Mouse (Mus musculus) telencephalon, adult 2 months (tissue): Measurements from ENCODE around the gene Aatf.
A peak's percentile ranks its signal among the peaks of the same experiment; 100 is the strongest.

Experiments
- DNase-seq: peaks from one replicate; pipeline ENCODE4 v3.0.0-alpha.2; 2011; ENCODE audit warnings: low read depth, low spot score

Gene Aatf

DNA sequence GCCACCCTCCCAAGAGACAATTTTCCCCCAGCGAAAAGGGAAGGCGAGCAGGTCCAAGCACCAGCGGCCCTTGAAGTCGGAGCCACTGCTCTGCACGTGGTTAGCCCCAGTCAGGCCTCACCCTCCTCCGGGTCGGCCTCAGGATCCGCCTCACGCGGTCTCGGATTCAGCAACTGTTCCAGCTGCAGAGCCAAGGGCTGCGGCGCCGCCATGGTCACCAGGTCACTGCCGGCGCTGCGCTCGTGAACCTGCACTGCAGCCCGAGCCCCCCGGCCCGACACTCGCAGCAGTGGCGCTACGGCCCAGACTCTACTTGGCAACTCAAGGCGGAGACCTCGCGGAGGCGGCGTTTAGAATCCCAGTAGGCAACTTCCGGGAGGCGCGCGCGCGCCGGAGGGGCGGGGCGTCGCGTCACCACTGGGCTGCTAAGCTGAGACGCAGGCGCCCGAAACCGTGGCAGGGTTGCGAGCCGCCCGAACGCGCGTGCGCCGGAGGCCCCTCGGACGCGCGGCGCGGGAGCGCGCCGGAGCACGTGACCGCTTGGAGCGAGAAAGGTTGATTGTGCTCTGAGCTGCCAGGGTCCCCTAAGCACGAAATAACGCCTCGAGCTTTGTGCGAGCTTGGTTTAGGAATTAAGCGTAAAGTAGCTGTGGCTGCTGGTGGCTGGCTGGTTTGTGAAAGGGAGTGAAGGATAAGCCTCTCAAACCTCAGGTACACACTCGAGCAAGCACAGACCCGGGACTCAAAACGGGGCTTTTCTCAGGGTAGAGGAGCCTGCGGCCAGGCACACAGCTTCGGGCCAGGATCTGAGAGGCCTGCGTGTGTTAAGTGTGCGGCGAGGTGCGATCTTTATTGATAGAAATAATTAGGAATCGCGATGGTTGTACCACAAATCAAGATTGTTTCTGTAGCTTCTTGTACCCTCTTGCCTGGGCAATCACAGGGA is at the start of gene Aatf:
Gene Aatf, minus strand, starts transcription at position 352 of the 946 bp plus-strand sequence.
- DNase-seq = peak; percentile 94

DNA sequence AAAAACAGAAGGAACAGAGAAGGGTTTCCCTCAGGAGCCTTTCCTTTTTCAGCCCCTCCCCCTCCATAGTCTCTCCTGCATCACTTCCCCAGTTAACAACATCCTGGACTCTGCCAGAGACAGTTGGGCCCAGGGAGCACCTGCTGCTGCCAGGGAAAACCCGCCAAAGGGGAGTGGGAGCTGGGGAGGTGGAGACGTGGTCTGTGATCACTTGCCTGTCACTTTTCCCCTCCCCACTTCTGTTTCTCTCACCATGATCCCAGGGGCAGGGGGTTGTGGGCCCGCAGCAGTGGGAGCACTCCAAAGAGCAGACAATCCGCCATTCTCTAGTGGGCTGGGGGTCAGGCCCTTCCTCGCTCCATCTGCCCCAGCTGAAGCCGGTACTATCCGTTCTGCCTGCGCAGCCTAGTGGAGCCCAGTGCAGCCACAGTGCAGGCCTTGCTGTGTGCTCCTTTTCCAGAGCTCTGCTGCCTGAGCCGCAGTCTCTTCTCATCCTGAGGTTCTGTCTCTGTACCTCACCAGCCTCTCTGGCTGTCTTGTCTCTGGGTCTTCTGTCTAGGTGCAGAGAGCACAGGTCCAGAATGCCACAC is 49.5 kb upstream of the Aatf start:
- no peak for DNase-seq

DNA sequence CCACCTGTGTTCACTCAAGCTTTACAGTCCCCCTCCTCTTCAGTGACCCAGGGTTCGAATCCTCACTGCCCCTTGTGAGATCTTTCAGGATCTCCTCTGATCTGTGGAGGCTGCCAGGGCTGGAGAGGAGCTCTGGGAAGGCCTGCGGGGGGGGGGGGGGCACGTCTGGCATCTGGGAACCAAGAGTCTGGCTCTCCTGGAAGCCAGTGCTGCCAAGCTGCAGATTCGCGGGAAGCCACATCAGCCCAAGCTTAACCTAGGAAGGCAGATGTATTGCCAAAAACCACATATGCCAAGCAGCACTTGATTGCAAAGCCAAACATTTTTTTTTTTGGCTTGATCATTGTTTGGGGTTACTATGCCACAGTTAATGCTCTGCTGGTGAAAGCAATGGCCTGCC is 48.2 kb upstream of the Aatf start:
- no peak for DNase-seq

- DNase-seq = no peak
These were observed 40.6 kb upstream of the Aatf start for GRCm38 (mm10) chr11:84553821-84554450.

GRCm38 (mm10) chr11:84551296-84551695 is 38.0 kb upstream of the Aatf start:
- DNase-seq = no peak

DNA sequence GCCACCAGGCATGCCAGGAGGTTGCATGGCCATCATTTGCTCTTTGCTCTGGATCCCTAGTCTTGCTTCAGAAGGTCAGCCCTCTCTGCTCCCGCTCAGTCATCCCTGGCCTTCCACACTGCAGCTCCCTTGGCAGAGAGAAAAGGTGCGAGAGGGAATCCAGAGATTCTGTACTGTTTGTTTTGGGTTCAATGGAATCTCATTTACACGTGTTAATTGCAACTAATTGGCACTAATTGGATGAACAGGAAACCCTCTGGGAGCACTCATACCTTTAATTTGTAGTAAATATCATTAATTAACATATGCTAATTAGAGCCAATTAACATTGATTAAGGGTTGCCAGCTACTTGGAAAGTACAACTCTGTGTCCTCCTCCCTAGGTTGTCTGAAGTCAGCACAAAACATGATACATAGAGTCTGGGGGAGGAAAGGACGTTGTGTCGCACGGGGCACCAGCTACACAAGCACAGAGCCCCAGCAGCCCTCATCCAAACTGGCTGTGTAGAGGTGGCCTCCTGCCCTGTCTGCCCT is 36.0 kb upstream of the Aatf start:
- no peak for DNase-seq

DNA sequence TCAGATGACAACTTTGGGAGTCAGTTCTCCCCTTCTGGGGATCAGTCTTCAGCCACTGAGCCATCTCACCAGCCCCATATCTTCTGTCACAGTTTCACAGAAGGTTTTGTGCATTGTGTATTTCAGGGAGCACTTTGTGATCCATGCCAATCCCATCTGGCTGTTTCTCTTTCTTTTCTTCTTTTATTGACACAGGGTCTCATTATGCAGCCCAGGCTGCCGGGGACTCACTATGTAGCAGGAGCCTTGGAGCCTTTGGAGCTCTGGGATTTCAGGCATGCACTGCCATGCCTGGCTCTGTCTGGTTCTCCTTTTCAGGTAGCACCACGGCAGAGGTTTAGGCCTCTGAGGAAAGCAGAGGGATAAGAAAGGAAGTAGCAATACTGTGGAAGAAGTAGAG is 35.0 kb upstream of the Aatf start:
- DNase-seq = no peak

- DNase-seq = no peak
These were observed 26.7 kb upstream of the Aatf start for GRCm38 (mm10) chr11:84539981-84540380.

DNA sequence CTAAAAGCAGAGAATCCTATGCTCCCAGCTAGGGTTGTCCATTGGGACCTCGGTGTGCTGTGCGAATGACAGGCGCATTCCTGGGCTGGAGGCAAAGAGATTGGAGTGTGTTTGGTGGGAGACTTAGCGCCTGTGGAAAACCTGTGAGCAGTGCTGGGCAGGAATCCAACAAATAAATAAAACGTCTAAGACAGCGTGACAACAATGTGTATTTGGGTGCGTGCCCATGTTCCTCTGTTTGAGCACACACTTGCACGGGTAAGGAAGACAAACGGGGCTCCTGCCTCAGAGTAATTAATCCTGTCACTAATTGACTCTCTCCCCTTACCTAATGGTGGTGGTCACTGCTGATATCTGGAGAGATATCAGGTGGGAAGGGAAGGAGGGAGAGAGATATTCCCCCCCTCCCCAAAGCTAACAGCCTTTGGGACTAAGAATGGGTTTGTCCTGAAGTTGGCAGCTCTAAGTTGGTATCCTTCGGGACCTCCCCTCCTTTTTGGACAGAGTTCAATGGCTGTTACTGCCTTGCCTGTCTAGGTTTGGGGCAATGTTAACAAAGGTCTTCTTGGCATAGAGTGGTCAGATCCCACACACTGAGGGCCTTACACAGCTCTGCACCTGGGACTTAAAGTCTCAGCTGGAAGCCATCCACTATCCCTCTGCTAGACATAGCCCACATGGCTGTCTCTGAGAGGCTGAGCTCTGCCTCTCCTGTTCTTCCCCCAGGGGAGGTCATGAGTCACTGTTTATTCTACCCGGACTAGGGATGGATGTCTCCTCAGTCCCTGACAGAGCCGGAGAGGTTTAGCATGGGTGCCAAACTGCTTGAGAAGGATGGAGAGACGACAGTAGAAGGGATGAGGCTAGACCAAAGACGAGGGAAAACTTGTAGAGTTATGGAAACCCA is 16.7 kb upstream of the Aatf start:
- no peak for DNase-seq

GRCm38 (mm10) chr11:84529143-84529755 is 15.9 kb upstream of the Aatf start:
- no peak for DNase-seq

GRCm38 (mm10) chr11:84526976-84527860 is 13.9 kb upstream of the Aatf start:
- no peak for DNase-seq

DNA sequence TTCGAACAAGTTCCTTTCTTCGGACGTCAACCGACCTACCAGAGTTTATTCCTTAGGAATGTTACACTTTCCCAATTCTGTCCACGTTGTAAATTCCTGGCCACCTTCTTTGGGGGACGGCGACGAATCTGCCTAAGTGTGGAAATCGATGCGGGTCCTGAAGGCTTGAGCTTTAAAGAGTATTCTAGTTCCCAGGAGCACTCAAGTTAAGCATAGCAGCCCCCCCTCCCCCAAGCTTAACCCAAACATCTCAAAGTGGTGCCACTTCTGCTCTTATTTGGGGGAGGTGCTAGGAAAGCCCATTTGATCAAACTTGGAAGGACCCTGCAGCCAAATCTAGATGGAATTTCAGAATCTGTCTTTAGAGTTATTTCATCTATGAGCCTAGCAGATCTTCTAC is 13.1 kb upstream of the Aatf start:
- no peak for DNase-seq

DNA sequence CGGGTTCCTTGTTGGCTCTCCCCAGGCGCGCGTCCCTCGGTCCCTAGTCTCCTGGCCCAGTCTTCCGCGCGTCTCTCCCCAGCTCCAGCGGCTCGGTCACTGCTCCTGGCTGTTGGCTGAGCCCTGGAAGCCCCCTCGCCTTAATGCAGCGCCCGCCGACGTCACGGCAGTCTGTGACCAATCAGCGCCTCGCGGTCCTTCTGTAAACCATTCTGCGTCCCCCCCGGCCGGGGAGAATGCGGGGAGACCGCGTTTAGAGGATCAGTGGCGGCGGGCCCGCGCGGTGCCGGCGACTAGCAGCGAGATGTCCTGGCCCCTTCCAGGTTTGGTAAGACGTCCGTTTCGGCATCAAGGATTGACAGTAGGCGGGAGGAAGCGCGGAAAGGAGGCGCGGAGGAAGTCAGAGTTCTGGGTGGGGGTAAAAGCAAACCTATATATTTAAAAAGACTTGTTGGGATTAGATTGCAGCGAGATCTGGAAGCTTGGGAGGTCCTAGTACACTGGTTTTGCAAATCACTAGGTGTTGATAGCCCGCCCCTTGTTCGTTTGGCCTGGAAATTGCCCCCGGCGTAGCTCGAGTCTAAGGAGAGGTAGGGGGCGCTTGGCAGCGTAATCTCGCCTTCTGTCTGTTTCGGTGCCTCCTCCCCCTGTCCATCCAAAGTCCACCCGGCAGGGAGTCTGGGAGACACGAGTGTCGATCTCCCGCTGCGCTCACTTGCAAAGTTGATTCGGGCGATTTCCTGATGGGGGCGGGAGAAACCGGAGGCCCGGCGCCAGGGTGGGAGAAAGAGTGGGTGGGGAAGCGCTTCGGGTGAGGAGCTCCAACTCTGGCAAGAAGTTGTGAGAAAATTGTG is 12.3 kb upstream of the Aatf start, which contains the start of gene Lhx1:
Gene Lhx1, minus strand, starts transcription at position 115 of the 854 bp plus-strand sequence.
- DNase-seq = no peak

DNA sequence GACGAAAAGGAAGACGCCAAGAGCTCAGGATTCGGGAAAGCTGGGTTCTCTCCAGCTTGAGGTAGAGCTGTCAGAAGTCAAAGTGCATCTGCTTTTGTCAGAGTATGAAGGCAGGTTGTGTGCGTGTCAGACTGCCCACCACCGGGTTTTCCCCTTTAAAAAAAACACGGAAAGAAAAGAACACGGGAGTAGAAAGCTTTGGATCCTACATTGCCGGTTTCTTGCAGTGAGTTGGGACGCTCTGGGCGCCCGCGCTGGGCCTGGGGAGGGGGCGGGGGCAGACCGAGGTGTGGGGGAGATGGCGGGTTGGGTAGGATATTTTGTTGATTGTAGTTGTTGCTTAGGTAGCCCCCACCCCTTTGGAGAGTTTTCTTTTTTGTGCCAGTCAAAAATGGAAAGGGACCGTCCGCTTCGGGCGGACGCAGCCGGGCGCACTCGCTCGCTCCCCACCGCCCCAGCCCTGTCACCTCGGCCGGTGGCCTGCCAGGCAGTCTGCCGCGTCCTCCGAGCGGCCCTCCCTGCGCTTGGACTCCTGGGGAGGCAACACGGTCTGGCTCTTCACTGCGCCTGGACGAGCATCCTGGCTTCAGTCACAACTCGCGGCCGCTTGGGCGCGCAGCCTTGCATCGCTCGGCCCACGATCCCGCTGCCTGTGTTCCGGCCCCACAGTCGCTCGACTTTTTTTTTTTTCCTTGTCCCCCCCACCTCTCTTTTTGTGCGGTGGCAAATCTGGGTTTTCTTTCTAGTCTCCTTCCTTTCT is 11.4 kb upstream of the Aatf start:
- no peak for DNase-seq

DNA sequence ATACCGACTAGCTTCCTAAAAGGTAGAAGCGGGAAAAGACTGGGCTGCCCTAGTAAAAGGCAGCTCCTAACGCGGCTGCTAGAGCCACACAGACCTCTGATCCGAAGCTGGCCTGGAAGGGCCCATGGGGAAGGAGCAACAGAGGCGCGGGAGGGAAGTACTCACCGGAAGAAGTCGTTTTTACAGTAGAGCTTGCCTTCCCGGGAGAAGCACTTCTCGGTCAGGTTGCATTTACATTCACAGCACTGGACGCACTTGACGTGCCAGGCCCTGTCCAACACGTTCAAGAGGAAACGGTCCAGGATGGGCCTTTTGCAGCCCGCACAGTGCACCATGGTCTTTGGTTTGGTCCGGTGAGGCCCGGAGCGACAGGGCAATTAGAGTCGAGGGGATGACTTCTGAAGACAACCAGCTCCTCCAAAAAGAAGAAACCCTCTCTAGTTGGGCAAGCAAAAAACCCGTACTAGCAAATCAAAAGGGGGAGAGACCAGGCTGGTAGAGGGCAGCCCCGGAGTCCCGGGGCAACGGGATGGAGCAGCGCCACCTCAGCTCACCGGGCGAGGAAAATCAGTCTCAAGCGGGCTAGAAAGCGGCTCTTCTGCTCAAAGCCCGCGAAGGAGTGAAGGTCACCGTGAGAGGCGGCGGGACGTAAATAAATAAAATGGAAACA is 10.7 kb upstream of the Aatf start:
- DNase-seq = no peak

DNA sequence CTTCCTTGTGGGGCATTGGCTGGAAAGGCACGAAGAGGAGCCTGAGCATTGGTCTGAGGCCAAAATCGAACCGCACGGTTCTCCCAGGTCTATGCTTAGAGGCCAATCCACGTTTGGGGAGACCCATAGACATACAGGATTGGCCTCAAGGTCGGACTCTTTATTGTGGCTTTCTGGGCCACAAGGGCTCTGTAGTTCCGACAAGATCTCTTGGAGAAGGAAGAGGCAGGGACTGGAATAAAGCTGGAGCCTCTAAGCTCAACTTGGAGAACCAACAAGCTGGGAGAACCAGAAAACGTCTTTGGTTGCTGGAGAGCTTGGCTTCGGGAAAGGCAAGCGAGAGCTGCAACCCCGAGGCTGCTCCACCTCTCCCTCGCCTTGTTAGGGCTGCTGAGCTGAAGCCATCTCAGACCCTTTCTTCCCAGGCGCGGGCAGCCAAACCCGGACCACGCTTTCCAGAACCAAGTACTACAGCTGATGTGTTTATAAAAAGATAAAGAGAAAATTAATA is 10.1 kb upstream of the Aatf start:
- no peak for DNase-seq
